Mouse (Mus musculus) embryo, embryonic 11.5 days (tissue): ENCODE results near the gene Gm5169.
"Not testable (repeated sequence)": the region's sequence is repeated elsewhere in the genome, so short reads cannot be mapped to it uniquely, and the experiment has no call there.

Experiments used
- DNase-seq: peaks from one replicate; pipeline ENCODE4 v3.0.0-alpha.2; 2012; ENCODE audit warnings: low read depth, low spot score

The Gm5169 gene

GRCm38 (mm10) chrX:25301355-25301754, at the start of gene Gm5169:
TSS of gene Gm5169 (minus strand) at chrX:25301455.
- DNase-seq, result not testable (repeated sequence)

- DNase-seq, result not testable (repeated sequence)
Measured at GRCm38 (mm10) chrX:25347424-25347823, 46.2 kb upstream of the Gm5169 start.
